12 mouse cellular contexts compared by ENCODE assay signal in genomic region chr14:74929739-74930138, GRCm38 (mm10).
"Had no signal": no experiment of that assay in that cellular context is flagged by ENCODE, and none has a peak within 500 bp of the region (broad histone marks: within the 10 kb centered on the region; RNA-seq: fewer than 3 reads in every experiment).

No protein-coding gene starts in this region.

- H3K27me3 ChIP-seq: neural tube, embryonic 13.5 days had no signal

- DNase-seq: kidney, adult 9 months; kidney, postnatal 36 days; lung, adult 18-20 months; midbrain, embryonic 14.5 days; retina, postnatal 1 day; thymus, postnatal 4 days had no signal

- H3K27ac ChIP-seq: kidney, postnatal 0 days; limb, embryonic 13.5 days; midbrain, embryonic 10.5 days; neural tube, embryonic 13.5 days; stomach, postnatal 0 days had no signal

- H3K4me2 ChIP-seq: limb, embryonic 13.5 days; neural tube, embryonic 13.5 days had no signal

- H3K9ac ChIP-seq: limb, embryonic 13.5 days; neural tube, embryonic 13.5 days had no signal

- H3K9me3 ChIP-seq: midbrain, embryonic 10.5 days; neural tube, embryonic 13.5 days had no signal

- H3K4me3 ChIP-seq: limb, embryonic 13.5 days; midbrain, embryonic 10.5 days; neural tube, embryonic 13.5 days had no signal

- ATAC-seq: intestine, postnatal 0 days had no signal

- H3K36me3 ChIP-seq: limb, embryonic 13.5 days had no signal
